Mouse (Mus musculus): ENCODE results near the gene Kcnf1. TPM values are rescaled to one million over a fixed set of nuclear protein-coding genes. Genes with fewer than 3 reads are reported as not detected.

Gene Kcnf1
- polyA plus RNA-seq, 1 experiment: 1.0 TPM

- no peak overlapping the region for H3K27ac ChIP-seq (ENCODE audit: insufficient read depth, low read depth, low read length)
- H3K4me1 ChIP-seq (ENCODE audit: control insufficient read depth, insufficient read depth, low read length): no peaks in the 10 kb centered on the region
- no peaks in the 10 kb centered on the region for H3K27me3 ChIP-seq (replicated peaks; ENCODE audit: control insufficient read depth, insufficient read depth, low read length)
- DNase-seq: no peak
- H3K36me3 ChIP-seq (ENCODE audit: control insufficient read depth, insufficient read depth, low read length): no peaks in the 10 kb centered on the region
- WGBS: 53% methylated on average over 10 of the region's 10 CpGs
- TF ChIP-seq POLR2A (IDR thresholded peaks at IDR 0.05; ENCODE audit: low read depth, low read length): no peak
- no peak for TF ChIP-seq CTCF (conservative IDR thresholded peaks at IDR 0.05; ENCODE audit: insufficient read depth, insufficient read length, low read depth, low read length)
- H3K4me3 ChIP-seq (ENCODE audit: insufficient read depth, low read depth, low read length): no peak overlapping the region
Observed at GRCm38 (mm10) chr12:17183788-17184187, 7.1 kb upstream of the Kcnf1 start.

GRCm38 (mm10) chr12:17176041-17176756 lies 489 bp downstream of the Kcnf1 start:
- 3% methylated on average over 54 of the region's 54 CpGs for WGBS
- Histone ChIP-seq H3K4me3 (ENCODE audit: insufficient read depth, low read depth, low read length) (peak overlapping the region; percentile 19; the same call in 1 of the 2 replicates), H3K36me3 (ENCODE audit: control insufficient read depth, insufficient read depth, low read length) (no peaks in the 10 kb centered on the region), H3K4me1 (ENCODE audit: control insufficient read depth, insufficient read depth, low read length) (no peaks in the 10 kb centered on the region), H3K27me3 (replicated peaks; ENCODE audit: control insufficient read depth, insufficient read depth, low read length) (no peaks in the 10 kb centered on the region), H3K27ac (ENCODE audit: insufficient read depth, low read depth, low read length) (no peak overlapping the region)
- peak; percentile 36 for DNase-seq
- TF ChIP-seq CTCF (conservative IDR thresholded peaks at IDR 0.05; ENCODE audit: insufficient read depth, insufficient read length, low read depth, low read length) (no peak), POLR2A (IDR thresholded peaks at IDR 0.05; ENCODE audit: low read depth, low read length) (no peak)

- WGBS: 11% methylated on average over 25 of the region's 25 CpGs
- H3K4me1 ChIP-seq (ENCODE audit: control insufficient read depth, insufficient read depth, low read length): no peaks in the 10 kb centered on the region
- no peak overlapping the region for H3K27ac ChIP-seq (ENCODE audit: insufficient read depth, low read depth, low read length)
- no peak overlapping the region for H3K4me3 ChIP-seq (ENCODE audit: insufficient read depth, low read depth, low read length)
- no peak for TF ChIP-seq CTCF (conservative IDR thresholded peaks at IDR 0.05; ENCODE audit: insufficient read depth, insufficient read length, low read depth, low read length)
- no peaks in the 10 kb centered on the region for H3K36me3 ChIP-seq (ENCODE audit: control insufficient read depth, insufficient read depth, low read length)
- no peaks in the 10 kb centered on the region for H3K27me3 ChIP-seq (replicated peaks; ENCODE audit: control insufficient read depth, insufficient read depth, low read length)
- DNase-seq: peak; percentile 1
Observed at GRCm38 (mm10) chr12:17175531-17175951, 1.1 kb downstream of the Kcnf1 start.

DNA sequence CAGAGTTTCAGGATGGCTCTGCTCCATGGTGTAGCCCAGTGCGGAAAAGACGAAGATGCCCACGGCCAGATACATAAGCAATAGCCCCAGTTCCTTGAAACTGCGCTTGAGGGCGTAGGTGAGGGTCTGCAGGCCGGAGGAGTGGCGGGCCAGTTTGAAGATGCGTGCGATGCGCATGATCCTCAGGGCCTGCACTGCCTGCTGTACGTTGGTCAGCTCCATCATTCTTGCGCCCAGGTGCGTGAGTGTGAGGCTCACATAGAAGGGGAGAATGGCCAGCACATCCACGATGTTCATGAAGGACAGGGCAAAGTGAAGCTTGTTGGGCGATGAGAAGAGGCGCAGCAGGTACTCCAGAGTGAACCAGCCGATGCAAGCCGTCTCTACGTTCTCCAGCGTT lies 1.6 kb downstream of the Kcnf1 start:
- no peak overlapping the region for H3K4me3 ChIP-seq (ENCODE audit: insufficient read depth, low read depth, low read length)

DNA sequence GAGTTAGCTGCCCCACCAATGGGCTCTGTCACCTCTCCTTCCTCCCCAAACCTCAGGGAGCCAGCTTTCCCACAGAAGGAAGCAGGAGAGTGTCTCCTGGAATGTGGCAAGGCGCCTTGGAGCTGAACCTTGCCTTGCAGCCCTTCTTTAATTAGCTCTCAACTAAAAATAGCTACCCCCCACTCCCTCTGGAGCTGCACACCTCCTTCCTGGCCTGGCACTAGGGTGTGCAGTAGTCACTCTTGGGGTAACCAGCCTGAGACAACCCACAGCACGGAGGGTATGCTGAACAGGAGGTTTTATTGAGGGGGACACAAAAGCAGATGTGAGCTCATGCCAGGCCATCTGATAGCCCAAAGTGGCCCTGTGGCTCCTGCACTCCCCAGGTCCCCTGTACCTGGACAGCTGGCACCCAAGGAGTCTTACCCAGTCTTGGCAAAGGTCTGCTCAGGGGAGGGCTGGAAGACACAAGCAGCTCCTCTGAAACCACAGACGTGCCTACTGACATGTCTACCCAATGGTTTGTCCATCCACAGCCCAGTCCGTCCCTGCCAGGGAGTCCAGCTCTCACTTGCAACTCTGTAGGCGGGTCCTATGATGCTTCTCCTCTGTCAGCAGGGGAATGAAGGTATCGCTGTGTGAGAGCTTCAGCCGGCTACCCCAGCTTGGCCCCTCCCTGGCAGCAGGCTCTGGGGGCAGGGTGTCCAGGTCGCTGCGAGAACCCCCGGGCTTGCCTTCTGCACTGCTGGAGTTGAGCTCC lies 2.4 kb downstream of the Kcnf1 start:
- no peak overlapping the region for H3K27ac ChIP-seq (ENCODE audit: insufficient read depth, low read depth, low read length)
- no peak for TF ChIP-seq CTCF (conservative IDR thresholded peaks at IDR 0.05; ENCODE audit: insufficient read depth, insufficient read length, low read depth, low read length)
- H3K4me1 ChIP-seq (ENCODE audit: control insufficient read depth, insufficient read depth, low read length): no peaks in the 10 kb centered on the region
- no peak overlapping the region for H3K4me3 ChIP-seq (ENCODE audit: insufficient read depth, low read depth, low read length)
- WGBS: 69% methylated on average over 10 of the region's 10 CpGs
- no peaks in the 10 kb centered on the region for H3K27me3 ChIP-seq (replicated peaks; ENCODE audit: control insufficient read depth, insufficient read depth, low read length)
- DNase-seq: no peak
- H3K36me3 ChIP-seq (ENCODE audit: control insufficient read depth, insufficient read depth, low read length): no peaks in the 10 kb centered on the region

More for the DNA sequence above, 1.6 kb downstream of the Kcnf1 start:
- H3K27me3 ChIP-seq (replicated peaks; ENCODE audit: control insufficient read depth, insufficient read depth, low read length): no peaks in the 10 kb centered on the region
- no peak overlapping the region for H3K27ac ChIP-seq (ENCODE audit: insufficient read depth, low read depth, low read length)
- no peaks in the 10 kb centered on the region for H3K4me1 ChIP-seq (ENCODE audit: control insufficient read depth, insufficient read depth, low read length)
- no peak for TF ChIP-seq POLR2A (IDR thresholded peaks at IDR 0.05; ENCODE audit: low read depth, low read length)
- no peak for TF ChIP-seq CTCF (conservative IDR thresholded peaks at IDR 0.05; ENCODE audit: insufficient read depth, insufficient read length, low read depth, low read length)
- 75% methylated on average over 20 of the region's 20 CpGs for WGBS
- H3K36me3 ChIP-seq (ENCODE audit: control insufficient read depth, insufficient read depth, low read length): no peaks in the 10 kb centered on the region
- DNase-seq: no peak

- Histone ChIP-seq H3K27me3 (replicated peaks; ENCODE audit: control insufficient read depth, insufficient read depth, low read length) (no peaks in the 10 kb centered on the region), H3K4me3 (ENCODE audit: insufficient read depth, low read depth, low read length) (no peak overlapping the region), H3K4me1 (ENCODE audit: control insufficient read depth, insufficient read depth, low read length) (no peaks in the 10 kb centered on the region), H3K36me3 (ENCODE audit: control insufficient read depth, insufficient read depth, low read length) (no peaks in the 10 kb centered on the region), H3K27ac (ENCODE audit: insufficient read depth, low read depth, low read length) (no peak overlapping the region)
- no peak for DNase-seq
- TF ChIP-seq POLR2A (IDR thresholded peaks at IDR 0.05; ENCODE audit: low read depth, low read length) (no peak), CTCF (conservative IDR thresholded peaks at IDR 0.05; ENCODE audit: insufficient read depth, insufficient read length, low read depth, low read length) (no peak)
- 79% methylated on average over 10 of the region's 10 CpGs for WGBS
Observed at GRCm38 (mm10) chr12:17170406-17170805, 6.3 kb downstream of the Kcnf1 start.

DNA sequence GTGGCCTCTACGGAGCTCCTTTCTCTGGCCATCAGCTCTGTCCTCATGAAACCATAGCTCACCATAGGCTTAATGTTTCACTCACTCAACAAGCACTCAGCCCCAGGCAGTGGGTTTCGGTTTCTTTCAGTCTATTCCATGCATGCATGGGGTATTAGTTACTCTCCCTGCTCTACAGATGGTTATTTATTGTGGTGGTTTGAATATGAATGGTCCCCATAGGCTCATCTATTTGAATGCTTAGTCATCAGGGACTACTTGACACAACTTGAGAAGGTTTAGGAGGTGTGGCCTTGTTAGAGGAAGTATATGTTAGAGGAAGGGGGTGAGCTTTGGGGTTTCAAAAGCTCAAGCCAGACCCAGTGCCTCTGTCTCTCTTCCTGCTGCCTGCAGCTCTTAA lies 10.6 kb downstream of the Kcnf1 start:
- no peaks in the 10 kb centered on the region for H3K27me3 ChIP-seq (replicated peaks; ENCODE audit: control insufficient read depth, insufficient read depth, low read length)
- no peak overlapping the region for H3K27ac ChIP-seq (ENCODE audit: insufficient read depth, low read depth, low read length)
- TF ChIP-seq POLR2A (IDR thresholded peaks at IDR 0.05; ENCODE audit: low read depth, low read length) (no peak), CTCF (conservative IDR thresholded peaks at IDR 0.05; ENCODE audit: insufficient read depth, insufficient read length, low read depth, low read length) (no peak)
- no peak overlapping the region for H3K4me3 ChIP-seq (ENCODE audit: insufficient read depth, low read depth, low read length)
- H3K4me1 ChIP-seq (ENCODE audit: control insufficient read depth, insufficient read depth, low read length): no peaks in the 10 kb centered on the region
- H3K36me3 ChIP-seq (ENCODE audit: control insufficient read depth, insufficient read depth, low read length): no peaks in the 10 kb centered on the region
- no peak for DNase-seq
- WGBS: 95% methylated on average over 2 of the region's 2 CpGs
